Mouse (Mus musculus) kidney, postnatal 36 days (tissue): Measurements from ENCODE around the gene Rtcb.

Experiments used
- DNase-seq, 2 experiments: peaks; one replicate each; pipeline ENCODE4 v3.0.0; 2021 to 2022; ENCODE audit warnings: mixed read lengths in 2 of 2

Rtcb gene

DNA sequence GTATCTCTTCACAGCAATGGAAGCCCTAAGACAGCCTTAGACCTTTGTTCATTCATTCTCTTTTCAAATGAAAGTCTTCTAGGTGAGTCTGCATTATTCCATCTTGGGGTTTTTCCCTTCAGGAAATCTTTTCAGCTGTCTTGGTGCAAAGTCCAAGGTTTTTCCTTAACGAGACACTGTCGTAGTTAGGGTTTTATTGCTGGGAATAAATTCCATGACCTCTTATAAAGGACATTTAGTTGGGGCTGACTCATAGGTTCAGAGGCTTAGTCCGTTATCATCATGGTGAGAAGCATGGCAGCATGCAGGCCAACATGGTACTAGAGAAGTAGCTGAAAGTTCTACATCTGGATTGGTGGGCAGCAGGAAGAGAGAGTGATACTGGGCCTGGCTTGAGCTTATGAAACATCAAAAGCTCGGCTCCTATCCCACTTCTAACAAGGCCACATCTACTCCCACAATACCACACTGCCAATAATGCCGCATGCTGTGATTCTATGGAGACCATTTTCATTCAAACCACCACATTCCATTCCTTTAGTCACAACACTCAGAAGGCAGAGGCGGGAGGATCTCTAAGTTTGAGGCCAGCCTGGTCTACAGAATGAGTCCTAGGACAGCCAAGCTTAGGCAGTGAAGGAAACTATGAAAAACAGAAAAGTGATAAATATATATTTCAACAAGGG is 21.2 kb downstream of the Rtcb start:
- DNase-seq, result no peak

DNA sequence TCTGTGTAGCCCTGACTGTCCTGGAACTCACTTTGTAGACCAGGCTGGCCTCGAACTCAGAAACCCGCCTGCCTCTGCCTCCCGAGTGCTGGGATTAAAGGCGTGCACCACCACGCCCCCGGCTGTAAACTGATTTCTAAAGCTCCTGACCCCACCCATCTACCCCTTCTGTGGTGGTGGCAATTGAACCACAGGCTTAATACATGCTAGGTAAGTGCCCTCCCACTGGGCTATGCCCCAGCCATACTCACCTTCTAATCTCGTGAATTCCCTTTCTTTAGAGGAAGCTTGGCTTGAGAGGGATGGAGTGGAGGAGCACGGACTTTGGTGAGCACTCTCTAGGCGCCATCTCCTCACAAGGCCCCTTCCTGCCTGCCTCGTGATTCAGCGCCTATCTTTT is 27.7 kb downstream of the Rtcb start:
- DNase-seq, result no peak

DNA sequence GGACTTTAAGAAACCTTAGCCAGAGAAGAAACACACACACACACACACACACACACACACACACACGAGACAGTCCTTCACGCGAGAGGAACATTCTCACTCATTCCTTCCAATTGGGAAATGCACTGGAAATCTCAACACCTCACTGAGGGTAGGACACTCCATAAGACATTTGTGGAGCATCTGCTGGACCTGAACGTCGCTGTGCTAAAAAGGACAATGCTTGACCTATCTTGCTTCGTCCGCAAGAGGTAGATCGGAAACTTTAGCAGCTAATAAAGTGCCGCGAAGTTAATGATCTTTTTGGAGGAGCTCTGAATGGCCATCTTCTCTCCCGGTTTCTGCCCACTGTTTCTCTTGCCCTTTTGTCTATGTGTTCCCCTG is 28.4 kb downstream of the Rtcb start:
- DNase-seq, result no peak

DNA sequence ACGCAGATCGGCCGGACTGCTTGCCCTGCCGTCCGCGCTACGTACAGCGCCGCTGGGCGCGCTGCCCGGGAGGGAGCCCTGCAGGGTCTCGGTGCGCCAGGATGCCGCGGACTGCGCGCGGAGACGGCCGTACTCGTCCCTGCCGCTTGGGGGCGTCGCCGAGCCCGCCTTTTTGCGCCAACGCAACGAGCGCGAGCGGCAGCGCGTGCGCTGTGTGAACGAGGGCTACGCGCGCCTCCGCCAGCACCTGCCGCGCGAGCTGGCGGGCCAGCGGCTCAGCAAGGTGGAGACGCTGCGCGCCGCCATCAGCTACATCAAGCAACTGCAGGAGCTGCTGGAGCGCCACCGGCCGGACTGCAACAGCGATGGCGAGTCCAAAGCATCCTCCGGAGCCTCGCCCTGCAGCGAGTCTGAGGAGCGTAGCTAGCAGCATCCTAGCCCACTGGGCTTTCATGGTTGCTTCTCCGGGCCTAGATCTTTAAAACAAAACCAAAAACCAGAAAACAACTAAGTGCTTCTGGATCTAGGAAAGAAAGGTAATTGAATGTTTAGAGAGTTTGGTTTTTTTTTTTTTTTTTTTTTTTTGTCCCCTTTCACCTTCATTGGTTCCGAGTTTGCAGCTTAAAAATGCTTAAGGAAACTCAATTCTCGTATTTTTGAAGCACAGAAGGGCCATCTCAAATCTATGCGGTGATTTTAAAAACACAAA is 29.0 kb downstream of the Rtcb start:
- peak; percentile 75 to 80 for DNase-seq

DNA sequence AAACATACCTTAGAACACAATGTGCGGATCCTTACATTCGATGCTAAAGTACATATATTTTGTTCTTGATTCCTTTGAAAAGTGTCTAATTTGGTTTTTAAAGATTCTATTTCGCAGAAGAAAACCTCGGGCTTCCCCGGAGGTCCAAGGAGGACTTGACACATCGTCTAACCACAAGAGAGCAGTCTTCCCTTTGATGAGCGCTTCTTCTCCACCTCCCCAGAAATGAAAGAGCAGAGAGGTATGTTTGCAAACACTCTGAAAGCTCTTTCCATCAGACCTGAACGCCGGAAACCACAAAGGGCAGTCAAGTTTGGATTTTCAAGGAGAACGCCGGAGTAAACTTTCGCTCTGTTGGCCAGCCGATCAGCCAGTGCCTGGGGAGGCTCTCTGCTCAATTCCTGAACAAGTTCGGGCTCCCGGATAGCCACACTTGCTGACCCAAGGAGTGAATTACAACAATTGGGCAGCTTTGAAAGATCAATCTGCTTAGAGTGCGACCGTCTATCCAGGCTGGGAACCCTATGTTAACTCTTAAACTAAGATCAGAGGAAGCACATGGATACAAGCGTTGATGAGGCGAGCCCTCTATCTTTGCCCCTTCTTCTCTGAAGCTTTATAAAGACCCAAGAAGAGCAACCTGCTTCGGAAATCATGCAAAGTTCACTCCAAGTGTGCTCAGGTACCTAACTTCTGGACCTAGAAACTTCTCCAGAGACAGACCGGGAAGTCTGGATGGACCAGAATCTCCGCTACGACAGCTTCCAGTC is 29.8 kb downstream of the Rtcb start, which contains the start of gene Ascl4:
Gene Ascl4, plus strand, starts transcription at position 6 of the 770 bp plus-strand sequence.
- peak; percentile 12 to 36 for DNase-seq

DNA sequence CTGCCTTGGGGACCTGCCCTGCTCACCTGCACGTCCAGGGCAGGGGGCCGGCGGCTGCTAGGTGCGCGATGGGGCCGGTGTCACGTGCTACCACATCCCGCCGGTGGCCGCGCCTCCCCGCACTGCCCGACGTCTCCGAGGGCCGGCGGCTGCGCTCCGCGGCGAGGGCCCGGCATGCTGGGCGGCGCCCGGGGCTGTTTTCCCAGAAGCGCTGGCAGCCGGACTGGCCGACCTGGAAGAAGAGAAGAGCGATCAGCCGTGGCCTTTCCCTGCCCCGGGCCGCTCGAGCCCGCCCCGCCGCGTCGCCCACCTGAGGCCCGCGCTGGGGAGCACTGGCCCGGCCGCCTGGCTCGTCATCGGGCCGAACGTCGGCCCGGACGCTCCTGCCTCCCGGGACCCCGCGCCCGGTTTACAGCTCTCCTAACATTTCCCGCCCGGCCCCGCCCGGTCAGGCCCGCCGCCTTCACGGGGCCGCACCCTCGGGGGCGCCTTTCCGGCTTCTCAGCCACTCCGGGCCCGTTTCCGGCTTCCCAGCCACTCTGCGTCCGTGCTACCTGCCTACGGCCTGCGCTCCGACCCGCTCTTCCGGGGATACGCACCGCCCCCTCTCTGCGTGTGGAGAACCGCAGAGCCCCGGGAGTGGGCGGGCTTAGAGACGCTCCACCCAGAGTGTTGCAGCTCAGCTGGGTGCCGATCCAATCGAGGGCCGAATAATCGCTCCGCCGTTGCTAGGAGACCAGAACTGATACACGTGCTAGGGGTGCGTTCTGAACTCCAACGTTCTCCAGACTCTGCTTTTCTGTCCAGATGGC is 40.9 kb downstream of the Rtcb start, which contains the start of gene Prdm4:
Gene Prdm4, minus strand, starts transcription at position 645 of the 812 bp plus-strand sequence.
- peak; percentile 99 for DNase-seq
